Mouse (Mus musculus): ENCODE results near the gene Ctps2. TPM values are rescaled to one million over a fixed set of nuclear protein-coding genes. Genes with fewer than 3 reads are reported as not detected.

Gene Ctps2
- polyA plus RNA-seq, 1 experiment from 2014 or later: 73.4 TPM

GRCm38 (mm10) chrX:162902040-162902734 is 1.1 kb downstream of the Ctps2 start:
- WGBS: 22% methylated on average over 28 of the region's 29 CpGs
- H3K4me1 ChIP-seq (replicated peaks; ENCODE audit: control insufficient read depth, insufficient read depth, low read length): no peaks in the 10 kb centered on the region
- H3K36me3 ChIP-seq (ENCODE audit: control insufficient read depth, insufficient read depth, low read length): no peaks in the 10 kb centered on the region
- ATAC-seq (replicated peaks; ENCODE audit: low FRiP score) (peak; percentile 82), DNase-seq (ENCODE audit: low spot score) (peak; percentile 45)
- H3K9me3 ChIP-seq (ENCODE audit: control insufficient read depth, low read length): no peaks in the 10 kb centered on the region
- H3K4me3 ChIP-seq (ENCODE audit: low read depth, low read length): peak overlapping the region; percentile 54
- no peaks in the 10 kb centered on the region; the same call in 1 of the 2 replicates for H3K27me3 ChIP-seq (replicated peaks; ENCODE audit: control insufficient read depth, insufficient read depth, low read length)
- H3K4me2 ChIP-seq: peak overlapping the region; percentile 61
- H3K9ac ChIP-seq (ENCODE audit: low read depth, low read length): peak overlapping the region; percentile 53
- H3K27ac ChIP-seq (ENCODE audit: low read depth, low read length): peak overlapping the region; percentile 47

GRCm38 (mm10) chrX:162907554-162907953 is 6.5 kb downstream of the Ctps2 start:
- H3K9ac ChIP-seq (ENCODE audit: low read depth, low read length): no peak overlapping the region
- DNase-seq (ENCODE audit: low spot score) (no peak), ATAC-seq (replicated peaks; ENCODE audit: low FRiP score) (no peak)
- H3K9me3 ChIP-seq (ENCODE audit: control insufficient read depth, low read length): no peaks in the 10 kb centered on the region
- H3K4me2 ChIP-seq: no peak overlapping the region
- H3K36me3 ChIP-seq (ENCODE audit: control insufficient read depth, insufficient read depth, low read length): no peaks in the 10 kb centered on the region; the same call in 1 of the 2 replicates
- H3K4me3 ChIP-seq (ENCODE audit: low read depth, low read length): no peak overlapping the region
- H3K4me1 ChIP-seq (replicated peaks; ENCODE audit: control insufficient read depth, insufficient read depth, low read length): no peaks in the 10 kb centered on the region
- WGBS: 64% methylated on average over 3 of the region's 3 CpGs
- no peak overlapping the region for H3K27ac ChIP-seq (ENCODE audit: low read depth, low read length)
- no peaks in the 10 kb centered on the region for H3K27me3 ChIP-seq (replicated peaks; ENCODE audit: control insufficient read depth, insufficient read depth, low read length)

- Histone ChIP-seq H3K9ac (ENCODE audit: low read depth, low read length) (no peak overlapping the region), H3K4me2 (no peak overlapping the region), H3K9me3 (ENCODE audit: control insufficient read depth, low read length) (no peaks in the 10 kb centered on the region), H3K36me3 (ENCODE audit: control insufficient read depth, insufficient read depth, low read length) (no peaks in the 10 kb centered on the region; the same call in none of the 2 replicates), H3K4me1 (replicated peaks; ENCODE audit: control insufficient read depth, insufficient read depth, low read length) (no peaks in the 10 kb centered on the region), H3K27me3 (replicated peaks; ENCODE audit: control insufficient read depth, insufficient read depth, low read length) (no peaks in the 10 kb centered on the region), H3K27ac (ENCODE audit: low read depth, low read length) (no peak overlapping the region), H3K4me3 (ENCODE audit: low read depth, low read length) (no peak overlapping the region)
- 95% methylated on average over 3 of the region's 3 CpGs for WGBS
- DNase-seq (ENCODE audit: low spot score) (no peak), ATAC-seq (replicated peaks; ENCODE audit: low FRiP score) (no peak)
Observed at GRCm38 (mm10) chrX:162913651-162914050, 12.6 kb downstream of the Ctps2 start.

GRCm38 (mm10) chrX:162915697-162916096 is 14.7 kb downstream of the Ctps2 start:
- Histone ChIP-seq H3K4me1 (replicated peaks; ENCODE audit: control insufficient read depth, insufficient read depth, low read length) (no peaks in the 10 kb centered on the region), H3K4me3 (ENCODE audit: low read depth, low read length) (no peak overlapping the region), H3K27me3 (replicated peaks; ENCODE audit: control insufficient read depth, insufficient read depth, low read length) (no peaks in the 10 kb centered on the region), H3K4me2 (no peak overlapping the region), H3K36me3 (ENCODE audit: control insufficient read depth, insufficient read depth, low read length) (no peaks in the 10 kb centered on the region; the same call in none of the 2 replicates), H3K9ac (ENCODE audit: low read depth, low read length) (no peak overlapping the region), H3K9me3 (ENCODE audit: control insufficient read depth, low read length) (no peaks in the 10 kb centered on the region), H3K27ac (ENCODE audit: low read depth, low read length) (no peak overlapping the region)
- ATAC-seq (replicated peaks; ENCODE audit: low FRiP score) (no peak), DNase-seq (ENCODE audit: low spot score) (no peak)
- WGBS: 38% methylated on average over 5 of the region's 5 CpGs

GRCm38 (mm10) chrX:162921487-162922125 is 20.6 kb downstream of the Ctps2 start:
- no peak overlapping the region for H3K27ac ChIP-seq (ENCODE audit: low read depth, low read length)
- DNase-seq (ENCODE audit: low spot score) (no peak), ATAC-seq (replicated peaks; ENCODE audit: low FRiP score) (no peak)
- no peak overlapping the region for H3K4me3 ChIP-seq (ENCODE audit: low read depth, low read length)
- H3K36me3 ChIP-seq (ENCODE audit: control insufficient read depth, insufficient read depth, low read length): no peaks in the 10 kb centered on the region
- 84% methylated on average over 8 of the region's 8 CpGs for WGBS
- H3K4me1 ChIP-seq (replicated peaks; ENCODE audit: control insufficient read depth, insufficient read depth, low read length): no peaks in the 10 kb centered on the region
- H3K9ac ChIP-seq (ENCODE audit: low read depth, low read length): no peak overlapping the region
- no peak overlapping the region for H3K4me2 ChIP-seq
- H3K27me3 ChIP-seq (replicated peaks; ENCODE audit: control insufficient read depth, insufficient read depth, low read length): no peaks in the 10 kb centered on the region
- no peaks in the 10 kb centered on the region for H3K9me3 ChIP-seq (ENCODE audit: control insufficient read depth, low read length)

- H3K4me3 ChIP-seq (ENCODE audit: low read depth, low read length): no peak overlapping the region
- no peak overlapping the region for H3K27ac ChIP-seq (ENCODE audit: low read depth, low read length)
- H3K4me1 ChIP-seq (replicated peaks; ENCODE audit: control insufficient read depth, insufficient read depth, low read length): no peaks in the 10 kb centered on the region
- WGBS: 79% methylated on average over 2 of the region's 2 CpGs
- H3K9me3 ChIP-seq (ENCODE audit: control insufficient read depth, low read length): no peaks in the 10 kb centered on the region
- H3K27me3 ChIP-seq (replicated peaks; ENCODE audit: control insufficient read depth, insufficient read depth, low read length): no peaks in the 10 kb centered on the region
- no peaks in the 10 kb centered on the region; the same call in 1 of the 2 replicates for H3K36me3 ChIP-seq (ENCODE audit: control insufficient read depth, insufficient read depth, low read length)
- H3K4me2 ChIP-seq: no peak overlapping the region
- ATAC-seq (replicated peaks; ENCODE audit: low FRiP score) (no peak), DNase-seq (ENCODE audit: low spot score) (no peak)
- H3K9ac ChIP-seq (ENCODE audit: low read depth, low read length): no peak overlapping the region
Observed at GRCm38 (mm10) chrX:162931467-162931866, 30.4 kb downstream of the Ctps2 start.

GRCm38 (mm10) chrX:162942027-162942426 is 41.0 kb downstream of the Ctps2 start:
- Histone ChIP-seq H3K4me2 (no peak overlapping the region), H3K27ac (ENCODE audit: low read depth, low read length) (no peak overlapping the region), H3K36me3 (ENCODE audit: control insufficient read depth, insufficient read depth, low read length) (no peaks in the 10 kb centered on the region), H3K4me1 (replicated peaks; ENCODE audit: control insufficient read depth, insufficient read depth, low read length) (no peaks in the 10 kb centered on the region), H3K9me3 (ENCODE audit: control insufficient read depth, low read length) (no peaks in the 10 kb centered on the region), H3K27me3 (replicated peaks; ENCODE audit: control insufficient read depth, insufficient read depth, low read length) (no peaks in the 10 kb centered on the region), H3K4me3 (ENCODE audit: low read depth, low read length) (no peak overlapping the region), H3K9ac (ENCODE audit: low read depth, low read length) (no peak overlapping the region)
- DNase-seq (ENCODE audit: low spot score) (no peak), ATAC-seq (replicated peaks; ENCODE audit: low FRiP score) (no peak)
- 86% methylated on average over 1 of the region's 1 CpGs for WGBS

GRCm38 (mm10) chrX:162949811-162950439 is 48.9 kb downstream of the Ctps2 start:
- Histone ChIP-seq H3K36me3 (ENCODE audit: control insufficient read depth, insufficient read depth, low read length) (no peaks in the 10 kb centered on the region), H3K9ac (ENCODE audit: low read depth, low read length) (no peak overlapping the region), H3K9me3 (ENCODE audit: control insufficient read depth, low read length) (no peaks in the 10 kb centered on the region), H3K4me3 (ENCODE audit: low read depth, low read length) (no peak overlapping the region), H3K27me3 (replicated peaks; ENCODE audit: control insufficient read depth, insufficient read depth, low read length) (no peaks in the 10 kb centered on the region), H3K4me1 (replicated peaks; ENCODE audit: control insufficient read depth, insufficient read depth, low read length) (no peaks in the 10 kb centered on the region), H3K27ac (ENCODE audit: low read depth, low read length) (no peak overlapping the region), H3K4me2 (no peak overlapping the region)
- ATAC-seq (replicated peaks; ENCODE audit: low FRiP score) (no peak), DNase-seq (ENCODE audit: low spot score) (no peak)
- 38% methylated on average over 3 of the region's 3 CpGs for WGBS
